Mouse (Mus musculus) telencephalon, adult 2 months (tissue): ENCODE data around the gene Mapk3.
"Not testable (repeated sequence)": the region's sequence is repeated elsewhere in the genome, so short reads cannot be mapped to it uniquely, and the experiment has no call there.

ENCODE experiments used
- DNase-seq: peaks from one replicate; pipeline ENCODE4 v3.0.0-alpha.2; 2011; ENCODE audit warnings: low read depth, low spot score

Gene Mapk3

GRCm38 (mm10) chr7:126759050-126759671, at the start of gene Mapk3:
Mapk3 (plus strand) TSS chr7:126759601.
- no peak for DNase-seq

GRCm38 (mm10) chr7:126710266-126710665, 49.1 kb upstream of the Mapk3 start:
- DNase-seq, result no peak

- DNase-seq, result no peak
Measured at GRCm38 (mm10) chr7:126711910-126712309, 47.5 kb upstream of the Mapk3 start.

GRCm38 (mm10) chr7:126715679-126716078, 43.7 kb upstream of the Mapk3 start:
- DNase-seq, result no peak

- DNase-seq, result no peak
Measured at GRCm38 (mm10) chr7:126717566-126717965, 41.8 kb upstream of the Mapk3 start.

- no peak for DNase-seq
Measured at GRCm38 (mm10) chr7:126718787-126719337, 40.5 kb upstream of the Mapk3 start.

GRCm38 (mm10) chr7:126721635-126722034, 37.8 kb upstream of the Mapk3 start:
- DNase-seq, result no peak

- DNase-seq, result no peak
Measured at GRCm38 (mm10) chr7:126725077-126725476, 34.3 kb upstream of the Mapk3 start.

GRCm38 (mm10) chr7:126725667-126726066, 33.7 kb upstream of the Mapk3 start:
- no peak for DNase-seq

- not testable (repeated sequence) for DNase-seq
Measured at GRCm38 (mm10) chr7:126730256-126730789, 29.1 kb upstream of the Mapk3 start.

GRCm38 (mm10) chr7:126736122-126736521, 23.3 kb upstream of the Mapk3 start:
- no peak for DNase-seq

- DNase-seq, result no peak
Measured at GRCm38 (mm10) chr7:126739551-126739950, 19.9 kb upstream of the Mapk3 start.

GRCm38 (mm10) chr7:126740132-126740735, 19.2 kb upstream of the Mapk3 start:
- no peak for DNase-seq

- DNase-seq, result no peak
Measured at GRCm38 (mm10) chr7:126740977-126741376, 18.4 kb upstream of the Mapk3 start.

GRCm38 (mm10) chr7:126741452-126741851, 17.9 kb upstream of the Mapk3 start:
- no peak for DNase-seq

GRCm38 (mm10) chr7:126741964-126742482, 17.4 kb upstream of the Mapk3 start:
- no peak for DNase-seq

- DNase-seq, result peak; percentile 56
Measured at GRCm38 (mm10) chr7:126746066-126746465, 13.3 kb upstream of the Mapk3 start.

GRCm38 (mm10) chr7:126746798-126747197, 12.6 kb upstream of the Mapk3 start:
- no peak for DNase-seq

- no peak for DNase-seq
Measured at GRCm38 (mm10) chr7:126748824-126749223, 10.6 kb upstream of the Mapk3 start.

GRCm38 (mm10) chr7:126749582-126750343, 9.6 kb upstream of the Mapk3 start:
- no peak for DNase-seq

- DNase-seq, result peak; percentile 56
Measured at GRCm38 (mm10) chr7:126754866-126755265, 4.5 kb upstream of the Mapk3 start.

GRCm38 (mm10) chr7:126758539-126758938, 862 bp upstream of the Mapk3 start:
- no peak for DNase-seq
